ENCODE assay signal across 8 mouse cellular contexts in the genomic region with DNA sequence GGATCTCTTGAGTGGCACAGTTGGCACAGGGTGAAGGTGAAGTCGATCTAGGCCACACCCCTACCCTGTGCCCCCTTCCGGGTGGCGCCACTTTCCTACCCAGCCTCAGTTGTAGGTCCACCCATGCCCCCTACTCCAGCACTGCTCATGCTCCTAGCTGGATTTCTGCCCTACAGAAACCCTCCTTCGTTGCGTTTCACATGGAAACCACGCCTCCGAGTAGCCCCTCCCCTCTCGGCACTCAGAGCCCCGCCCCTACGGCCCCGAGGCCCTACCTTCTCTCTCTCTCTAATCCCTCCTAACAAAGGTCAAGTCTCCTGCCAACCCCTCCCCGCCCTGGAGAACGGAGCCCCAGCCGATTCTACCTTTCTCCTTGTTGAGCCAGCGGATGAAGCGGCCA. TPM values are rescaled to one million over a fixed set of nuclear protein-coding genes. Genes with fewer than 3 reads are reported as not detected.
DNase-seq lines count a peak whose midpoint lies in the region; ATAC-seq and TF ChIP-seq lines count a peak whose summit lies in the region.

No protein-coding gene starts in this region.

- ATAC-seq in embryonic facial prominence, embryonic 13.5 days (ENCODE audit: insufficient number of reproducible peaks, insufficient read depth, low FRiP score, low TSS enrichment, low read depth), result no peak
- ATAC-seq in lung, embryonic 15.5 days (ENCODE audit: borderline replicate concordance, extremely low read depth, low FRiP score, low TSS enrichment), result no peak
- ATAC-seq in stomach, embryonic 15.5 days (ENCODE audit: insufficient read depth, low FRiP score, low read depth), result peak; percentile 33; the same call in 1 of the 2 replicates

- H3K4me2 ChIP-seq in embryonic facial prominence, embryonic 13.5 days, result peak overlapping the region; percentile 57
- H3K4me2 ChIP-seq in lung, embryonic 15.5 days, result peak overlapping the region; percentile 47
- peak overlapping the region; percentile 47 for H3K4me2 ChIP-seq in stomach, embryonic 15.5 days

- TF ChIP-seq CTCF in kidney, adult 2 months (conservative IDR thresholded peaks at IDR 0.05; ENCODE audit: insufficient read depth, insufficient read length, low read depth, low read length), result no peak

- H3K9me3 ChIP-seq in embryonic facial prominence, embryonic 13.5 days, result no peaks in the 10 kb centered on the region
- no peaks in the 10 kb centered on the region for H3K9me3 ChIP-seq in lung, embryonic 15.5 days
- no peaks in the 10 kb centered on the region for H3K9me3 ChIP-seq in stomach, embryonic 15.5 days

- H3K36me3 ChIP-seq in embryonic facial prominence, embryonic 13.5 days, result no peaks in the 10 kb centered on the region
- H3K36me3 ChIP-seq in kidney, adult 2 months (ENCODE audit: control insufficient read depth, insufficient read depth, low read length), result no peaks in the 10 kb centered on the region
- no peaks in the 10 kb centered on the region for H3K36me3 ChIP-seq in lung, embryonic 15.5 days
- no peaks in the 10 kb centered on the region for H3K36me3 ChIP-seq in stomach, embryonic 15.5 days

- H3K27me3 ChIP-seq in embryonic facial prominence, embryonic 13.5 days, result peaks cover 11% of the 10 kb centered on the region; the same call in 1 of the 2 replicates
- H3K27me3 ChIP-seq in kidney, adult 2 months (replicated peaks; ENCODE audit: control insufficient read depth, insufficient read depth, low read length), result no peaks in the 10 kb centered on the region
- H3K27me3 ChIP-seq in lung, embryonic 15.5 days, result peaks cover 7% of the 10 kb centered on the region; the same call in 1 of the 2 replicates
- no peaks in the 10 kb centered on the region for H3K27me3 ChIP-seq in stomach, embryonic 15.5 days (replicated peaks)

- peaks cover 11% of the 10 kb centered on the region for H3K4me1 ChIP-seq in embryonic facial prominence, embryonic 13.5 days
- H3K4me1 ChIP-seq in kidney, adult 2 months (ENCODE audit: control insufficient read depth, insufficient read depth, low read length), result no peaks in the 10 kb centered on the region
- H3K4me1 ChIP-seq in lung, embryonic 15.5 days, result no peaks in the 10 kb centered on the region
- peaks cover 10% of the 10 kb centered on the region for H3K4me1 ChIP-seq in stomach, embryonic 15.5 days

- H3K27ac ChIP-seq in embryonic facial prominence, embryonic 13.5 days, result no peak overlapping the region
- no peak overlapping the region for H3K27ac ChIP-seq in kidney, adult 2 months (ENCODE audit: insufficient read depth, low read depth, low read length)
- no peak overlapping the region for H3K27ac ChIP-seq in lung, embryonic 15.5 days
- no peak overlapping the region for H3K27ac ChIP-seq in stomach, embryonic 15.5 days

- TF ChIP-seq POLR2A in kidney, adult 2 months (IDR thresholded peaks at IDR 0.05; ENCODE audit: low read depth, low read length), result no peak

- DNase-seq in adrenal gland, adult (ENCODE audit: inconsistent age in 2 of 2, low spot score in 1 of 2), result peak; percentile 53 to 83
- no peak for DNase-seq in adrenal gland, adult 8-10 months
- DNase-seq in kidney, adult 2 months, result peak; percentile 64
- DNase-seq in MN1 (ENCODE audit: low spot score), result no peak
- DNase-seq in cerebellum, postnatal 4 days (ENCODE audit: low spot score in 2 of 2), result no peak

- peak overlapping the region; percentile 32 for H3K4me3 ChIP-seq in embryonic facial prominence, embryonic 13.5 days
- peak overlapping the region; percentile 32 for H3K4me3 ChIP-seq in kidney, adult 2 months (ENCODE audit: insufficient read depth, low read depth, low read length)
- H3K4me3 ChIP-seq in lung, embryonic 15.5 days, result peak overlapping the region; percentile 16
- peak overlapping the region; percentile 15 for H3K4me3 ChIP-seq in stomach, embryonic 15.5 days (replicated peaks)

- H3K9ac ChIP-seq in embryonic facial prominence, embryonic 13.5 days, result peak overlapping the region; percentile 55; the same call in 1 of the 2 replicates
- H3K9ac ChIP-seq in lung, embryonic 15.5 days, result no peak overlapping the region
- no peak overlapping the region; the same call in 1 of the 2 replicates for H3K9ac ChIP-seq in stomach, embryonic 15.5 days

- 3% methylated on average over 16 of the region's 16 CpGs for WGBS in embryonic facial prominence, embryonic 13.5 days
- 6% methylated on average over 16 of the region's 16 CpGs for WGBS in kidney, adult 2 months
- WGBS in lung, embryonic 15.5 days, result 6% methylated on average over 16 of the region's 16 CpGs
- WGBS in stomach, embryonic 15.5 days, result 4% methylated on average over 16 of the region's 16 CpGs

RNA-seq across cellular contexts. Expression of gene Spdef, which starts 12.0 kb away (rescaled TPM):
- under 1 TPM in 1 of 4 experiments, not detected in 3; 0.37 TPM for total RNA-seq in adrenal gland, adult 8-10 months (2022)
- 0.28 TPM in 1 of 2 replicates, not detected in the other for polyA plus RNA-seq in embryonic facial prominence, embryonic 13.5 days (2015; fragmentation: Nextera tagmentation; extraction: Ambion mirVana)
- polyA plus RNA-seq in kidney, adult 2 months (2012; rRNA removed), result 0.09 and 0.45 TPM in 2 replicates
- 1.7 and 2.2 TPM in 2 replicates for polyA plus RNA-seq in lung, embryonic 15.5 days (2015; fragmentation: Nextera tagmentation; extraction: Ambion mirVana)
- polyA plus RNA-seq in stomach, embryonic 15.5 days (2015; fragmentation: Nextera tagmentation; extraction: Ambion mirVana), result 18.9 and 22.8 TPM in 2 replicates

Comparison
In these comparisons a context has a peak if more than half of its experiments do, and no peak if none do; other contexts are left out.
1. DNase-seq: peak in adrenal gland, adult (2 of 2) and kidney, adult 2 months (single experiment); none in adrenal gland, adult 8-10 months (single experiment), MN1 (single experiment) and cerebellum, postnatal 4 days (0 of 2).
2. Peak in every context shown above with its lines, with median percentiles within 50 percentile points of each other: H3K4me2 ChIP-seq and H3K4me3 ChIP-seq.